Mouse (Mus musculus) heart, embryonic 13.5 days (tissue): ENCODE results near the gene Akt1. TPM values are rescaled to one million over a fixed set of nuclear protein-coding genes. Genes with fewer than 3 reads are reported as not detected.

Experiments
- ATAC-seq: fragments of 200-750 bp; cut with Nextera tagmentation; 2 replicates; pipeline ENCODE4 v1.8.0; 2017; ENCODE audit warnings: moderate TSS enrichment; ENCODE audit not compliant: insufficient number of reproducible peaks, low FRiP score, low TSS enrichment; ENCODE audit errors: extremely low read depth
- H3K27ac ChIP-seq: fragments of 300-500 bp; sonication (generic); replicated peaks from 2 replicates; pipeline ENCODE4 v1.5.1; 2015; ENCODE audit warnings: moderate library complexity, mild to moderate bottlenecking, inconsistent platforms
- H3K27me3 ChIP-seq: fragments of 300-500 bp; sonication (generic); replicated peaks from 2 replicates; pipeline ENCODE4 v1.6.1; 2015; ENCODE audit warnings: mild to moderate bottlenecking, inconsistent platforms
- H3K36me3 ChIP-seq: fragments of 300-500 bp; sonication (generic); 2 replicates; pipeline ENCODE4 v1.6.1; 2015; ENCODE audit warnings: mild to moderate bottlenecking, inconsistent platforms
- H3K4me1 ChIP-seq: fragments of 300-500 bp; sonication (generic); 2 replicates; pipeline ENCODE4 v1.6.1; 2015; ENCODE audit warnings: inconsistent platforms
- H3K4me2 ChIP-seq: fragments of 300-500 bp; sonication (generic); 2 replicates; pipeline ENCODE4 v1.6.1; 2015; ENCODE audit warnings: inconsistent platforms, mild to moderate bottlenecking, moderate library complexity
- H3K4me3 ChIP-seq: fragments of 300-500 bp; sonication (generic); 2 replicates; pipeline ENCODE4 v1.5.1; 2015; ENCODE audit warnings: moderate library complexity, mild to moderate bottlenecking, inconsistent platforms
- H3K9ac ChIP-seq: fragments of 300-500 bp; sonication (generic); 2 replicates; pipeline ENCODE4 v1.6.1; 2015; ENCODE audit warnings: inconsistent platforms, mild to moderate bottlenecking, moderate library complexity
- H3K9me3 ChIP-seq: fragments of 300-500 bp; sonication (generic); 2 replicates; pipeline ENCODE4 v1.6.1; 2016; ENCODE audit warnings: inconsistent platforms
- WGBS: fragments of 180-500 bp; shearing (Covaris S2); methylation state at CpG from one replicate; pipeline ENCODE4 v1.1.7; 2015; ENCODE audit warnings: mixed read lengths; 5-methylcytosine and 5-hydroxymethylcytosine counted together
- polyA plus RNA-seq: library from polyadenylated mRNA; unstranded; fragments of >200 nt; fragmentation: Nextera tagmentation; extraction: Ambion mirVana; gene quantifications from 2 replicates; pipeline ENCODE4 v1.2.1, GENCODE M21; 2015

Gene Akt1
- polyA plus RNA-seq, 1 experiment from 2014 or later: 59.2 TPM

GRCm38 (mm10) chr12:112658619-112659018 lies 16.1 kb downstream of the Akt1 start:
- Histone ChIP-seq H3K27me3 (no peaks in the 10 kb centered on the region), H3K27ac (peak overlapping the region; percentile 99; the same call in 1 of the 2 replicates), H3K4me3 (no peak overlapping the region), H3K4me1 (peaks cover 79% of the 10 kb centered on the region), H3K9ac (no peak overlapping the region; the same call in 1 of the 2 replicates), H3K4me2 (no peak overlapping the region), H3K9me3 (no peaks in the 10 kb centered on the region), H3K36me3 (peaks cover 97% of the 10 kb centered on the region)
- 84% methylated on average over 7 of the region's 7 CpGs for WGBS
- ATAC-seq: no peak

DNA sequence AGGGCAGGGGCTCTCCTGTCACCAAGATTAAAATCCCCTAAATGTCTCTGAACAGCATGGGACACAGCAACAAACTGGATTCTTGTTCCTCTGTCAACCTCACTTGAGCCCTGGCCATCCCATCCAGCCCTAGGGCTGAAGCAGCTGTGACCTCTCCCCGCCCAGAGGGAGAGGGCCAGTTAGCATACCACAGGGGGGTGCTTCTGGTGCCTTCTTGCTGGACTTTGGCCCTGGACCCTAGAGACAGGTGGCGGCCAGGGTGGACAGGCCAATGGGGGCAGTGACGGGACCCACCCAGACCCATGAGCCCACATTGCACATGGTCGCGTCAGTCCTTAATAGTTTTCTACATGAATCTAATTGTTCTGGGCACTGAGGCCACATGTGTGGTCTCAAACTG lies 20.6 kb downstream of the Akt1 start:
- ATAC-seq: no peak
- H3K4me2 ChIP-seq: peak overlapping the region; percentile 16; the same call in 1 of the 2 replicates
- WGBS: 90% methylated on average over 5 of the region's 5 CpGs

GRCm38 (mm10) chr12:112653157-112653824 lies 21.4 kb downstream of the Akt1 start:
- Histone ChIP-seq H3K4me3 (no peak overlapping the region), H3K4me1 (peaks cover 33% of the 10 kb centered on the region), H3K9me3 (no peaks in the 10 kb centered on the region), H3K4me2 (0 out of 2 replicates have a peak overlapping the region, but pooled peaks have one; percentile 16), H3K27me3 (no peaks in the 10 kb centered on the region), H3K36me3 (peaks cover 98% of the 10 kb centered on the region), H3K27ac (peak overlapping the region; percentile 88), H3K9ac (peak overlapping the region; percentile 70)
- WGBS: 31% methylated on average over 7 of the region's 7 CpGs
- 0 out of 2 replicates have a peak, but pooled peaks have one; percentile 26 for ATAC-seq

More for the DNA sequence above, 20.6 kb downstream of the Akt1 start:
- peaks cover 40% of the 10 kb centered on the region for H3K4me1 ChIP-seq
- H3K9ac ChIP-seq: peak overlapping the region; percentile 70
- H3K27me3 ChIP-seq: no peaks in the 10 kb centered on the region
- no peak overlapping the region for H3K4me3 ChIP-seq
- H3K36me3 ChIP-seq: peaks cover 98% of the 10 kb centered on the region
- H3K9me3 ChIP-seq: no peaks in the 10 kb centered on the region
- H3K27ac ChIP-seq: peak overlapping the region; percentile 88

- peaks cover 33% of the 10 kb centered on the region for H3K4me1 ChIP-seq
- H3K36me3 ChIP-seq: peaks cover 98% of the 10 kb centered on the region
- H3K9me3 ChIP-seq: no peaks in the 10 kb centered on the region
- no peak overlapping the region for H3K27ac ChIP-seq
- H3K27me3 ChIP-seq: no peaks in the 10 kb centered on the region
- no peak overlapping the region for H3K4me3 ChIP-seq
- ATAC-seq: no peak
- WGBS: 73% methylated on average over 5 of the region's 5 CpGs
- H3K4me2 ChIP-seq: no peak overlapping the region
- no peak overlapping the region for H3K9ac ChIP-seq
Observed at GRCm38 (mm10) chr12:112651778-112652439, 22.8 kb downstream of the Akt1 start.

DNA sequence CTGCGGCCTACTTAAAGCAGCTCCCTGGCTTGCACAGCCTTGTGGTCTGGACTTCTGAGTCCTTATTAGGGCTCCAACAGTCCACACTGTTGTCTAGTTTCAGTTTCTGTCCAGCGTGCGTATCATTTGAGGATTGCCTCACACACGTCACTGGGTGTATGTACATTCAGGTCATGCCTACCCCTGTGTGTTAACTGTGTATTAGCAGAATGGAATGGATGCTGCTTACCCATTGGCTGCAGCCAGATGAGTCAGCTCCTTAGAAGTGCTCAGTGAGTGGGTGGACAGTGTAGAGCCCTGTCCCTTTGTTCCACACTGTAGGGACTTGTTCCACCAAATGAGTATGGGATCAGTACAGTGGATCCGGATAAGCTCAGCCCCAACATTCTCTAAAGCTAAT lies 26.6 kb downstream of the Akt1 start:
- Histone ChIP-seq H3K27ac (no peak overlapping the region), H3K4me1 (peaks cover 24% of the 10 kb centered on the region), H3K4me3 (no peak overlapping the region), H3K36me3 (peaks cover 64% of the 10 kb centered on the region), H3K9me3 (no peaks in the 10 kb centered on the region), H3K9ac (no peak overlapping the region), H3K4me2 (no peak overlapping the region), H3K27me3 (no peaks in the 10 kb centered on the region)
- ATAC-seq: no peak
- WGBS: 89% methylated on average over 5 of the region's 5 CpGs

DNA sequence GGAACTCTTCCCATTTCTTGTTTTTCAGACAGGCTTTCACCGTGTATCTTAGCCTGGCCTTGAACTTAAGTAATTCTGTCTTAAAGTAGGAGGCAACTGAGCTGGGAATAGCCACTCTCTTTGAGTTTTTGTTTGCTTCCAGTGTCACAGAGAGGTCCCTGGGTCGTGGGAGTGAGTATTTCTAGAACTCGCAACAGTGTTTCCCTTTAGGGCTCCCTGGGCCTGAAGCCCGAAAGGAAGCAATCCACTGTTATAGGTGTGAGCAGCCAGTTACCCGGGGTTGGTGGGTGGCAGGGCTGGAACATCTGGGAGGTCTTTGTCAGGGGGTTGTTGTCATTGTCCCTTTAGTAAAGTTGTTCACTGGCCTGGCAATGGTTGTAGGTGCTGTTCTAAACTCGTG lies 28.5 kb downstream of the Akt1 start:
- H3K4me1 ChIP-seq: peaks cover 21% of the 10 kb centered on the region
- peak overlapping the region; percentile 91 for H3K9ac ChIP-seq
- ATAC-seq: no peak
- no peaks in the 10 kb centered on the region for H3K9me3 ChIP-seq
- WGBS: 53% methylated on average over 6 of the region's 6 CpGs
- peak overlapping the region; percentile 65 for H3K4me3 ChIP-seq
- H3K27me3 ChIP-seq: no peaks in the 10 kb centered on the region
- H3K27ac ChIP-seq: no peak overlapping the region
- peaks cover 47% of the 10 kb centered on the region for H3K36me3 ChIP-seq
- H3K4me2 ChIP-seq: peak overlapping the region; percentile 85

DNA sequence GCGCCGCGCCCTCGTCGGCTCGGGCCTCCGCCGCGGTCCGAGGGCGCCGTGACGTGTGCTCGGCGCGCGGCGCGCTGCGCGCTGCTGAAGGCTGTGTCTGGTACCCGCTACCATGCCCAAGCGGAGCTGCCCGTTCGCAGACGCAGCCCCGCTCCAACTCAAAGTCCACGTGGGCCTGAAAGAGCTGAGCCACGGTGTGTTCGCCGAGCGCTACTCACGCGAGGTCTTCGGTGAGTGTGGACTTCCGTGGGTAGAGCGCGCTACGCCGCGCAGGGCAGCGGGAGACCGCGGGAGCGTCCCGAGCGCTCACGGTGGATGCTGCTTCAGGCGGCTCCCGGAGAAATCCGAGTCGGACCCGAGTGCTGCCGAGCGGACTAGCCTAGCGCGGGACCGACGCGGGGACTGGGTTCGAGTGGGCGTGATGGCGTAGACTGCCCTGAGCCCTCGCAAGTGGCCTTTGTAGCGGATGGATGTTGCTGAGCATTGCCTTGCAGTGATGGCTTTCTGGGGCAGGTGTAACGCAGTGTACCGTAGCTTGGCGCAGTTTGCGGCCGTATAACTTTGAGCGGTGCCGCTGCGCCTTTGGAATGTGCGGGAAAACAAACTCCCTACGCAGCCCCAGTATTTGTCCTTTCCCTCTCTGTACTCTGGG lies 29.7 kb downstream of the Akt1 start:
- under 1% methylated on average over 75 of the region's 75 CpGs for WGBS
- no peak for ATAC-seq

GRCm38 (mm10) chr12:112644180-112644854 lies 30.4 kb downstream of the Akt1 start, which contains the start of gene Siva1:
Gene Siva1 (plus strand): TSS chr12:112644679.
- no peaks in the 10 kb centered on the region for H3K27me3 ChIP-seq
- WGBS: 2% methylated on average over 46 of the region's 46 CpGs
- peak within 1 kb of the TSS; percentile 85 for H3K4me2 ChIP-seq
- peak; percentile 98 for ATAC-seq
- H3K9me3 ChIP-seq: no peaks in the 10 kb centered on the region
- peak within 1 kb of the TSS; percentile 91 for H3K9ac ChIP-seq
- H3K4me3 ChIP-seq: peak within 1 kb of the TSS; percentile 65
- H3K4me1 ChIP-seq: peaks cover 21% of the 10 kb centered on the region
- H3K27ac ChIP-seq: peak within 1 kb of the TSS; percentile 85
- peaks cover 47% of the 10 kb centered on the region for H3K36me3 ChIP-seq

More for the DNA sequence above, 29.7 kb downstream of the Akt1 start:
- Histone ChIP-seq H3K4me1 (peaks cover 21% of the 10 kb centered on the region), H3K36me3 (peaks cover 47% of the 10 kb centered on the region), H3K9me3 (no peaks in the 10 kb centered on the region), H3K27me3 (no peaks in the 10 kb centered on the region), H3K4me3 (peak overlapping the region; percentile 65), H3K27ac (peak overlapping the region; percentile 85), H3K4me2 (peak overlapping the region; percentile 85), H3K9ac (peak overlapping the region; percentile 91)

GRCm38 (mm10) chr12:112643126-112643525 lies 31.6 kb downstream of the Akt1 start:
- ATAC-seq: no peak
- no peaks in the 10 kb centered on the region for H3K9me3 ChIP-seq
- no peak overlapping the region for H3K9ac ChIP-seq
- no peak overlapping the region for H3K4me3 ChIP-seq
- H3K36me3 ChIP-seq: peaks cover 36% of the 10 kb centered on the region
- no peak overlapping the region for H3K4me2 ChIP-seq
- no peaks in the 10 kb centered on the region for H3K27me3 ChIP-seq
- 84% methylated on average over 6 of the region's 6 CpGs for WGBS
- peaks cover 21% of the 10 kb centered on the region for H3K4me1 ChIP-seq
- no peak overlapping the region for H3K27ac ChIP-seq

GRCm38 (mm10) chr12:112639526-112639925 lies 35.2 kb downstream of the Akt1 start:
- Histone ChIP-seq H3K4me2 (no peak overlapping the region), H3K9me3 (no peaks in the 10 kb centered on the region), H3K4me3 (no peak overlapping the region), H3K9ac (no peak overlapping the region), H3K27me3 (no peaks in the 10 kb centered on the region), H3K27ac (no peak overlapping the region), H3K4me1 (0 out of 2 replicates have a peak, but pooled peaks cover 4% of the 10 kb centered on the region), H3K36me3 (peaks cover 38% of the 10 kb centered on the region)
- no peak for ATAC-seq
- 83% methylated on average over 10 of the region's 10 CpGs for WGBS

DNA sequence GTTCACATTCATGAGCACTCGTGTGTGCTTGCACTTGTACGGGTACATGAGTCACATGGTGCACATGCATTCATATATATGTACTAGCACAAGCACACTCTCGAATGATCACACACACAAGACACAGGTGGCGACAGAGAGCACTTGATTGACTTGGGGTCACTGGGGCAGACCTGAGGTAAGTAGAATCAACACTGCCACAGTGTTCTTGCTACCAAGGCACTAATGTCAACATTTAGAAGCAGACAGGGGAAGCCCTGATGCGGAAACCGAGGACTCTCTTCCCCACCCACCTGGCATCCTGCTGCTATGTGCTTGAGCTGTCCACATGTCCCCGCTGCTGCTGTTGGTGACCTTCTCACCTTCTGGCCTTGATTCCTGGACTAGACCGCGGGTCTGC lies 41.0 kb downstream of the Akt1 start:
- no peaks in the 10 kb centered on the region for H3K27me3 ChIP-seq
- no peak overlapping the region for H3K4me2 ChIP-seq
- no peak overlapping the region for H3K4me3 ChIP-seq
- H3K9ac ChIP-seq: no peak overlapping the region
- H3K27ac ChIP-seq: no peak overlapping the region
- no peaks in the 10 kb centered on the region for H3K9me3 ChIP-seq
- no peak for ATAC-seq
- WGBS: 67% methylated on average over 9 of the region's 9 CpGs
- H3K36me3 ChIP-seq: peaks cover 35% of the 10 kb centered on the region
- H3K4me1 ChIP-seq: peaks cover 29% of the 10 kb centered on the region
